ENCODE assay signal across 9 mouse cellular contexts in the genomic region with DNA sequence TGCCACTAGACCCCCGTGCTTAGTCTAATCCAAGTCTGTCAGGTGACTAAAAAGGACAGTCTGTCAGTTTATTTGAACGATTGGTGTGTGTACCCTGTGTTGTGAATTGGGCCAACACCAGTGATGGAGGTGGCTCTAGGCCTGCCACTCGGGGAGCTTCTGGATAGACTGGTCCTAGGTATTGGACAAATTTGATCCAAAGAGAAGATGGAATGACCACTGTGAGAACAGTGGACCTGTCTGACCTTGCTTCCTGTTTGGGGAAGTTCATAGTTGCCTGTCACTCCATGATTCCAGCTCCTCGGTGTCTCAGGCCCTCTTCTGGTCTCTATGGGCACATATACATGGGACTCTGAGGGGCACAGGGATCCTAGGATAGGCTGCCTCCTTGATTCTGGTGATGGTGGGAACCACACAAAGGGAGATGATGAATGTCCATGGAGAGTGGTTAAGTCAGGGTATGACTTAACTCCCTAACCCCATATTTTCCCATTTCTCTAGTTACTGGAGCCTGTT. TPM values are rescaled to one million over a fixed set of nuclear protein-coding genes. Genes with fewer than 3 reads are reported as not detected.
DNase-seq lines count a peak whose midpoint lies in the region; ATAC-seq and TF ChIP-seq lines count a peak whose summit lies in the region.
"Had no signal": no experiment of that assay in that cellular context is flagged by ENCODE, and none has a peak within 500 bp of the region (broad histone marks: within the 10 kb centered on the region; RNA-seq: fewer than 3 reads in every experiment).

No protein-coding gene starts in this region.

- ATAC-seq in kidney, postnatal 0 days (replicated peaks; ENCODE audit: low FRiP score, low read depth): no peak
- no peak for ATAC-seq in embryonic facial prominence, embryonic 11.5 days (replicated peaks; ENCODE audit: insufficient number of reproducible peaks, low FRiP score, low TSS enrichment, low read depth)
- ATAC-seq in intestine, embryonic 15.5 days: no peak

- no peak for TF ChIP-seq CTCF in kidney, postnatal 0 days (IDR thresholded peaks at IDR 0.05; ENCODE audit: low read depth)
- TF ChIP-seq CTCF in kidney, adult 2 months (conservative IDR thresholded peaks at IDR 0.05; ENCODE audit: insufficient read depth, insufficient read length, low read depth, low read length): no peak

- H3K4me2 ChIP-seq in kidney, postnatal 0 days (ENCODE audit: low read length): peak overlapping the region; percentile 91
- H3K4me2 ChIP-seq in embryonic facial prominence, embryonic 11.5 days (ENCODE audit: low read depth, low read length): peak overlapping the region; percentile 79
- peak overlapping the region; percentile 71 for H3K4me2 ChIP-seq in intestine, embryonic 15.5 days (replicated peaks)
- H3K4me2 ChIP-seq in myocyte (ENCODE audit: low read depth): peak overlapping the region; percentile 71

- no peaks in the 10 kb centered on the region for H3K27me3 ChIP-seq in kidney, postnatal 0 days (ENCODE audit: insufficient read depth, low read length)
- no peaks in the 10 kb centered on the region for H3K27me3 ChIP-seq in kidney, adult 2 months (replicated peaks; ENCODE audit: control insufficient read depth, insufficient read depth, low read length)
- H3K27me3 ChIP-seq in embryonic facial prominence, embryonic 11.5 days (ENCODE audit: control insufficient read depth, insufficient read depth, low read length): no peaks in the 10 kb centered on the region
- H3K27me3 ChIP-seq in intestine, embryonic 15.5 days (replicated peaks): no peaks in the 10 kb centered on the region
- no peaks in the 10 kb centered on the region for H3K27me3 ChIP-seq in myocyte (ENCODE audit: control insufficient read depth, insufficient read depth, insufficient read length)

- peak overlapping the region; percentile 23 for H3ac ChIP-seq in myocyte (ENCODE audit: control insufficient read depth, insufficient read length)

- 32% methylated on average over 4 of the region's 4 CpGs for WGBS in kidney, postnatal 0 days
- 21% methylated on average over 4 of the region's 4 CpGs for whole genome bisulfite sequencing in kidney, adult 2 months
- WGBS in embryonic facial prominence, embryonic 11.5 days: 36% methylated on average over 4 of the region's 4 CpGs
- WGBS in intestine, embryonic 15.5 days: 38% methylated on average over 4 of the region's 4 CpGs

- H3K79me2 ChIP-seq in myocyte (ENCODE audit: control insufficient read depth, insufficient read depth): peaks cover 18% of the 10 kb centered on the region

- 0 out of 2 replicates have a peak overlapping the region, but pooled peaks have one; percentile 8 for H3K27ac ChIP-seq in kidney, postnatal 0 days
- no peak overlapping the region for H3K27ac ChIP-seq in kidney, adult 2 months (ENCODE audit: insufficient read depth, low read depth, low read length)
- no peak overlapping the region for H3K27ac ChIP-seq in embryonic facial prominence, embryonic 11.5 days (replicated peaks; ENCODE audit: low read depth, low read length)
- H3K27ac ChIP-seq in intestine, embryonic 15.5 days: no peak overlapping the region

- intact Hi-C loops in left cerebral cortex, postnatal 10 days (cut with DNase I): no loop called here

- peaks cover 20% of the 10 kb centered on the region for H3K36me3 ChIP-seq in kidney, postnatal 0 days (ENCODE audit: insufficient read depth, low read length)
- no peaks in the 10 kb centered on the region for H3K36me3 ChIP-seq in kidney, adult 2 months (ENCODE audit: control insufficient read depth, insufficient read depth, low read length)
- H3K36me3 ChIP-seq in embryonic facial prominence, embryonic 11.5 days (replicated peaks; ENCODE audit: control insufficient read depth, insufficient read depth, low read depth, low read length): peaks cover 13% of the 10 kb centered on the region
- peaks cover 21% of the 10 kb centered on the region for H3K36me3 ChIP-seq in intestine, embryonic 15.5 days
- peaks cover 28% of the 10 kb centered on the region for H3K36me3 ChIP-seq in myocyte (ENCODE audit: control insufficient read depth, insufficient read depth)

- no peak for TF ChIP-seq POLR2A in kidney, adult 2 months (IDR thresholded peaks at IDR 0.05; ENCODE audit: low read depth, low read length)
- TF ChIP-seq POLR2A in myocyte (IDR thresholded peaks at IDR 0.05; ENCODE audit: insufficient read length, low read depth): no peak

- peaks cover 7% of the 10 kb centered on the region; the same call in 1 of the 2 replicates for H3K4me1 ChIP-seq in kidney, postnatal 0 days (replicated peaks; ENCODE audit: insufficient read depth, low read length)
- peaks cover 9% of the 10 kb centered on the region for H3K4me1 ChIP-seq in kidney, adult 2 months (ENCODE audit: control insufficient read depth, insufficient read depth, low read length)
- H3K4me1 ChIP-seq in embryonic facial prominence, embryonic 11.5 days (ENCODE audit: control insufficient read depth, insufficient read depth, low read length): no peaks in the 10 kb centered on the region
- peaks cover 12% of the 10 kb centered on the region for H3K4me1 ChIP-seq in intestine, embryonic 15.5 days (replicated peaks)

- DNase-seq in kidney, postnatal 0 days (ENCODE audit: low spot score): peak; percentile 22
- DNase-seq in kidney, adult 2 months: no peak
- DNase-seq in embryonic facial prominence, embryonic 11.5 days (ENCODE audit: low spot score): no peak
- no peak for DNase-seq in left cerebral cortex, postnatal 10 days (ENCODE audit: extremely low spot score in 1 of 2, low spot score in 2 of 2)
- no peak for DNase-seq in retina, embryonic 14.5 days (ENCODE audit: low spot score)
- DNase-seq in kidney, adult 9 months: no peak
- DNase-seq: kidney, postnatal 14 days had no signal

- H3K4me3 ChIP-seq in kidney, postnatal 0 days (replicated peaks; ENCODE audit: low read depth, low read length): peak overlapping the region; percentile 91
- no peak overlapping the region for H3K4me3 ChIP-seq in kidney, adult 2 months (ENCODE audit: insufficient read depth, low read depth, low read length)
- H3K4me3 ChIP-seq in embryonic facial prominence, embryonic 11.5 days (ENCODE audit: low read depth, low read length): peak overlapping the region; percentile 94
- peak overlapping the region; percentile 83 for H3K4me3 ChIP-seq in intestine, embryonic 15.5 days (replicated peaks)
- peak overlapping the region; percentile 97 for H3K4me3 ChIP-seq in myocyte

- H3K9me3 ChIP-seq in kidney, postnatal 0 days (replicated peaks; ENCODE audit: low read length): no peaks in the 10 kb centered on the region
- H3K9me3 ChIP-seq in embryonic facial prominence, embryonic 11.5 days (replicated peaks; ENCODE audit: control insufficient read depth, low read length): no peaks in the 10 kb centered on the region
- H3K9me3 ChIP-seq in intestine, embryonic 15.5 days: no peaks in the 10 kb centered on the region

- peak overlapping the region; percentile 96 for H3K9ac ChIP-seq in kidney, postnatal 0 days (ENCODE audit: low read depth, low read length)
- peak overlapping the region; percentile 97 for H3K9ac ChIP-seq in embryonic facial prominence, embryonic 11.5 days (replicated peaks; ENCODE audit: low read length)
- H3K9ac ChIP-seq in intestine, embryonic 15.5 days: peak overlapping the region; percentile 97

TF ChIP-seq in myocyte, 11 proteins besides CTCF, POLR2A, EP300 and RAD21 (continues in another document):
- TF ChIP-seq MAX (IDR thresholded peaks at IDR 0.05; ENCODE audit: low read depth): no peak
- no peak for TF ChIP-seq TCF3 (IDR thresholded peaks at IDR 0.05; ENCODE audit: insufficient read length, low read depth)
- no peak for TF ChIP-seq SRF (IDR thresholded peaks at IDR 0.05; ENCODE audit: control insufficient read depth, insufficient read length, low read depth)
- TF ChIP-seq E2F4 (IDR thresholded peaks at IDR 0.05; ENCODE audit: insufficient read depth): no peak

RNA-seq across cellular contexts. Expression of gene Rps16, which starts 1.3 kb away (rescaled TPM):
- polyA plus RNA-seq in kidney, postnatal 0 days (2015; fragmentation: Nextera tagmentation; extraction: Ambion mirVana): 1,088 and 1,198 TPM in 2 replicates
- polyA plus RNA-seq in kidney, adult 2 months (2012; rRNA removed): 724 and 951 TPM in 2 replicates
- 988 and 991 TPM in 2 replicates for polyA plus RNA-seq in embryonic facial prominence, embryonic 11.5 days (2014; fragmentation: Nextera tagmentation; extraction: Ambion mirVana)
- 1,085 and 1,147 TPM in 2 replicates for polyA plus RNA-seq in intestine, embryonic 15.5 days (2015; fragmentation: Nextera tagmentation; extraction: Ambion mirVana)
- polyA plus RNA-seq in myocyte (2012; fragmentation: generic; extraction: Trizol): 4,542 TPM
- total RNA-seq in left cerebral cortex, postnatal 10 days (2021): 100 to 1,000 TPM; 642 to 668 TPM

RNA-seq across cellular contexts. Expression of gene Supt5, which starts 13.2 kb away (rescaled TPM):
- 53.4 and 59.8 TPM in 2 replicates for polyA plus RNA-seq in kidney, postnatal 0 days (2015; fragmentation: Nextera tagmentation; extraction: Ambion mirVana)
- polyA plus RNA-seq in kidney, adult 2 months (2012; rRNA removed): 86.8 and 88.6 TPM in 2 replicates
- 72.3 and 73.9 TPM in 2 replicates for polyA plus RNA-seq in embryonic facial prominence, embryonic 11.5 days (2014; fragmentation: Nextera tagmentation; extraction: Ambion mirVana)
- 67.9 and 75.6 TPM in 2 replicates for polyA plus RNA-seq in intestine, embryonic 15.5 days (2015; fragmentation: Nextera tagmentation; extraction: Ambion mirVana)
- 84.2 TPM for polyA plus RNA-seq in myocyte (2012; fragmentation: generic; extraction: Trizol)
- total RNA-seq in left cerebral cortex, postnatal 10 days (2021): 100 to 1,000 TPM; 113 to 114 TPM

RNA-seq across cellular contexts. Expression of gene Plekhg2, which starts 20.7 kb away (rescaled TPM):
- polyA plus RNA-seq in kidney, postnatal 0 days (2015; fragmentation: Nextera tagmentation; extraction: Ambion mirVana): 29.9 and 33.3 TPM in 2 replicates
- polyA plus RNA-seq in kidney, adult 2 months (2012; rRNA removed): 13.5 and 14.6 TPM in 2 replicates
- polyA plus RNA-seq in embryonic facial prominence, embryonic 11.5 days (2014; fragmentation: Nextera tagmentation; extraction: Ambion mirVana): 38.8 and 50.0 TPM in 2 replicates
- 40.2 and 41.7 TPM in 2 replicates for polyA plus RNA-seq in intestine, embryonic 15.5 days (2015; fragmentation: Nextera tagmentation; extraction: Ambion mirVana)
- 15.8 TPM for polyA plus RNA-seq in myocyte (2012; fragmentation: generic; extraction: Trizol)
- total RNA-seq in left cerebral cortex, postnatal 10 days (2021): 10 to 100 TPM; 10.0 to 12.3 TPM

RNA-seq across cellular contexts. Expression of gene Zfp36, which starts 28.3 kb away (rescaled TPM):
- polyA plus RNA-seq in kidney, postnatal 0 days (2015; fragmentation: Nextera tagmentation; extraction: Ambion mirVana): 18.6 and 19.6 TPM in 2 replicates
- 24.6 and 25.5 TPM in 2 replicates for polyA plus RNA-seq in kidney, adult 2 months (2012; rRNA removed)
- polyA plus RNA-seq in embryonic facial prominence, embryonic 11.5 days (2014; fragmentation: Nextera tagmentation; extraction: Ambion mirVana): 4.7 and 5.5 TPM in 2 replicates
- 27.2 and 28.1 TPM in 2 replicates for polyA plus RNA-seq in intestine, embryonic 15.5 days (2015; fragmentation: Nextera tagmentation; extraction: Ambion mirVana)
- 7.5 TPM for polyA plus RNA-seq in myocyte (2012; fragmentation: generic; extraction: Trizol)
- total RNA-seq in left cerebral cortex, postnatal 10 days (2021): 1 to 10 TPM; 1.8 to 2.4 TPM

RNA-seq across cellular contexts. Expression of gene Timm50, which starts 39.9 kb away (rescaled TPM):
- 117 and 122 TPM in 2 replicates for polyA plus RNA-seq in kidney, postnatal 0 days (2015; fragmentation: Nextera tagmentation; extraction: Ambion mirVana)
- polyA plus RNA-seq in kidney, adult 2 months (2012; rRNA removed): 99.0 and 102 TPM in 2 replicates
- polyA plus RNA-seq in embryonic facial prominence, embryonic 11.5 days (2014; fragmentation: Nextera tagmentation; extraction: Ambion mirVana): 172 and 177 TPM in 2 replicates
- polyA plus RNA-seq in intestine, embryonic 15.5 days (2015; fragmentation: Nextera tagmentation; extraction: Ambion mirVana): 165 and 169 TPM in 2 replicates
- polyA plus RNA-seq in myocyte (2012; fragmentation: generic; extraction: Trizol): 83.6 TPM
- 10 to 100 TPM; 44.7 to 49.0 TPM for total RNA-seq in left cerebral cortex, postnatal 10 days (2021)
